Mouse (Mus musculus) forebrain, embryonic 13.5 days (tissue): ENCODE measurements at regions not wholly inside any gene's neighbourhood (a gene's known extent, or its start where the extent isn't known, plus 50 kb on each side); places are given as distances from the start of the nearest gene placed in this dataset.
A peak's percentile ranks its signal among the peaks of the same experiment; 100 is the strongest.

Experiments used
- ATAC-seq: fragments of 200-750 bp; cut with Nextera tagmentation; 2 replicates; pipeline ENCODE4 v1.8.0; 2017
- H3K27ac ChIP-seq: fragments of 300-500 bp; sonication (generic); 2 replicates; pipeline ENCODE4 v1.5.1; 2015; ENCODE audit warnings: inconsistent platforms, mild to moderate bottlenecking, moderate library complexity
- H3K27me3 ChIP-seq: fragments of 300-500 bp; sonication (generic); 2 replicates; pipeline ENCODE4 v1.6.1; 2015; ENCODE audit warnings: mild to moderate bottlenecking, inconsistent platforms
- H3K36me3 ChIP-seq: fragments of 300-500 bp; sonication (generic); 2 replicates; pipeline ENCODE4 v1.6.1; 2015; ENCODE audit warnings: mild to moderate bottlenecking, inconsistent platforms; ENCODE audit not compliant: poor library complexity, severe bottlenecking
- H3K4me1 ChIP-seq: fragments of 300-500 bp; sonication (generic); 2 replicates; pipeline ENCODE4 v1.6.1; 2015; ENCODE audit warnings: inconsistent platforms
- H3K4me2 ChIP-seq: fragments of 300-500 bp; sonication (generic); 2 replicates; pipeline ENCODE4 v1.6.1; 2015; ENCODE audit warnings: inconsistent platforms, mild to moderate bottlenecking, moderate library complexity
- H3K4me3 ChIP-seq: fragments of 300-500 bp; sonication (generic); 2 replicates; pipeline ENCODE4 v1.5.1; 2015; ENCODE audit warnings: mild to moderate bottlenecking, inconsistent platforms
- H3K9ac ChIP-seq: fragments of 300-500 bp; sonication (generic); 2 replicates; pipeline ENCODE4 v1.6.1; 2015; ENCODE audit warnings: mild to moderate bottlenecking, inconsistent platforms
- H3K9me3 ChIP-seq: fragments of 300-500 bp; sonication (generic); replicated peaks from 2 replicates; pipeline ENCODE4 v1.6.1; 2016; ENCODE audit warnings: inconsistent platforms
- WGBS: fragments of 180-500 bp; shearing (Covaris S2); methylation state at CpG from one replicate; pipeline ENCODE4 v1.1.7; 2015; 5-methylcytosine and 5-hydroxymethylcytosine counted together

GRCm38 (mm10) chr7:64056498-64056897 is 97.1 kb upstream of the Trpm1 start:
- Histone ChIP-seq H3K4me2 (no peak overlapping the region), H3K4me3 (no peak overlapping the region), H3K9me3 (no peaks in the 10 kb centered on the region), H3K36me3 (no peaks in the 10 kb centered on the region), H3K27me3 (no peaks in the 10 kb centered on the region), H3K9ac (no peak overlapping the region), H3K4me1 (no peaks in the 10 kb centered on the region), H3K27ac (no peak overlapping the region)
- 78% methylated on average over 3 of the region's 3 CpGs for WGBS
- ATAC-seq = no peak

GRCm38 (mm10) chr7:64054996-64055395 is 98.6 kb upstream of the Trpm1 start:
- Histone ChIP-seq H3K4me1 (0 out of 2 replicates have a peak, but pooled peaks cover 3% of the 10 kb centered on the region), H3K27ac (no peak overlapping the region), H3K9me3 (no peaks in the 10 kb centered on the region), H3K9ac (no peak overlapping the region), H3K36me3 (no peaks in the 10 kb centered on the region), H3K4me3 (no peak overlapping the region), H3K27me3 (no peaks in the 10 kb centered on the region), H3K4me2 (no peak overlapping the region)
- 87% methylated on average over 4 of the region's 4 CpGs for WGBS
- no peak for ATAC-seq

GRCm38 (mm10) chr7:64053766-64054165 is 99.9 kb upstream of the Trpm1 start:
- no peak overlapping the region for H3K4me2 ChIP-seq
- no peaks in the 10 kb centered on the region for H3K27me3 ChIP-seq
- H3K36me3 ChIP-seq = no peaks in the 10 kb centered on the region
- ATAC-seq = no peak
- H3K4me1 ChIP-seq = peaks cover 14% of the 10 kb centered on the region
- no peak overlapping the region for H3K27ac ChIP-seq
- H3K4me3 ChIP-seq = no peak overlapping the region
- WGBS = 58% methylated on average over 12 of the region's 12 CpGs
- no peaks in the 10 kb centered on the region for H3K9me3 ChIP-seq
- H3K9ac ChIP-seq = no peak overlapping the region

- peaks cover 25% of the 10 kb centered on the region for H3K4me1 ChIP-seq
- peak; percentile 52; the same call in 1 of the 2 replicates for ATAC-seq
- WGBS = 53% methylated on average over 9 of the region's 9 CpGs
- H3K36me3 ChIP-seq = no peaks in the 10 kb centered on the region
- H3K27me3 ChIP-seq = no peaks in the 10 kb centered on the region
- H3K4me3 ChIP-seq = no peak overlapping the region
- H3K9ac ChIP-seq = no peak overlapping the region
- H3K4me2 ChIP-seq = no peak overlapping the region
- H3K27ac ChIP-seq = no peak overlapping the region
- H3K9me3 ChIP-seq = no peaks in the 10 kb centered on the region
Measured at GRCm38 (mm10) chr7:64052400-64052799, 101.2 kb upstream of the Trpm1 start.

- 91% methylated on average over 3 of the region's 3 CpGs for WGBS
- H3K9me3 ChIP-seq = no peaks in the 10 kb centered on the region
- H3K9ac ChIP-seq = no peak overlapping the region
- no peaks in the 10 kb centered on the region for H3K27me3 ChIP-seq
- no peaks in the 10 kb centered on the region for H3K36me3 ChIP-seq
- no peak overlapping the region for H3K4me3 ChIP-seq
- H3K4me1 ChIP-seq = peaks cover 25% of the 10 kb centered on the region
- H3K4me2 ChIP-seq = no peak overlapping the region
- no peak for ATAC-seq
- no peak overlapping the region for H3K27ac ChIP-seq
Measured at GRCm38 (mm10) chr7:64050826-64051401, 102.7 kb upstream of the Trpm1 start.

- Histone ChIP-seq H3K4me2 (no peak overlapping the region), H3K9me3 (no peaks in the 10 kb centered on the region), H3K9ac (no peak overlapping the region), H3K4me3 (no peak overlapping the region), H3K27me3 (no peaks in the 10 kb centered on the region), H3K36me3 (no peaks in the 10 kb centered on the region), H3K27ac (no peak overlapping the region), H3K4me1 (peaks cover 25% of the 10 kb centered on the region)
- 73% methylated on average over 5 of the region's 5 CpGs for WGBS
- no peak for ATAC-seq
Measured at GRCm38 (mm10) chr7:64050246-64050645, 103.4 kb upstream of the Trpm1 start.

- H3K27ac ChIP-seq = no peak overlapping the region
- no peak overlapping the region for H3K9ac ChIP-seq
- no peaks in the 10 kb centered on the region for H3K9me3 ChIP-seq
- H3K27me3 ChIP-seq = no peaks in the 10 kb centered on the region
- no peak overlapping the region for H3K4me3 ChIP-seq
- ATAC-seq = no peak
- H3K4me1 ChIP-seq = peaks cover 25% of the 10 kb centered on the region
- no peaks in the 10 kb centered on the region for H3K36me3 ChIP-seq
- peak overlapping the region; percentile 74 for H3K4me2 ChIP-seq
- WGBS = 77% methylated on average over 11 of the region's 11 CpGs
Measured at GRCm38 (mm10) chr7:64049183-64049965, 104.3 kb upstream of the Trpm1 start.

GRCm38 (mm10) chr7:64048452-64049182 is 105.0 kb upstream of the Trpm1 start:
- Histone ChIP-seq H3K4me3 (peak overlapping the region; percentile 43), H3K27ac (no peak overlapping the region), H3K9ac (peak overlapping the region; percentile 68), H3K36me3 (no peaks in the 10 kb centered on the region), H3K4me1 (peaks cover 25% of the 10 kb centered on the region), H3K27me3 (no peaks in the 10 kb centered on the region), H3K9me3 (no peaks in the 10 kb centered on the region), H3K4me2 (peak overlapping the region; percentile 74)
- peak; percentile 87 for ATAC-seq
- WGBS = 6% methylated on average over 21 of the region's 21 CpGs

GRCm38 (mm10) chr7:64047831-64048230 is 105.8 kb upstream of the Trpm1 start:
- ATAC-seq = no peak
- Histone ChIP-seq H3K4me1 (peaks cover 25% of the 10 kb centered on the region), H3K27ac (no peak overlapping the region), H3K4me2 (peak overlapping the region; percentile 74; the same call in 1 of the 2 replicates), H3K27me3 (no peaks in the 10 kb centered on the region), H3K36me3 (no peaks in the 10 kb centered on the region), H3K4me3 (no peak overlapping the region), H3K9me3 (no peaks in the 10 kb centered on the region), H3K9ac (no peak overlapping the region)
- 90% methylated on average over 4 of the region's 4 CpGs for WGBS

GRCm38 (mm10) chr7:64045292-64045691 is 106.6 kb upstream of the Klf13 start:
- H3K27me3 ChIP-seq = no peaks in the 10 kb centered on the region
- no peak overlapping the region for H3K4me2 ChIP-seq
- no peak overlapping the region for H3K9ac ChIP-seq
- no peaks in the 10 kb centered on the region for H3K36me3 ChIP-seq
- ATAC-seq = no peak
- no peak overlapping the region for H3K4me3 ChIP-seq
- no peak overlapping the region for H3K27ac ChIP-seq
- 80% methylated on average over 3 of the region's 3 CpGs for WGBS
- peaks cover 24% of the 10 kb centered on the region for H3K4me1 ChIP-seq
- H3K9me3 ChIP-seq = peaks cover 7% of the 10 kb centered on the region; the same call in 1 of the 2 replicates

GRCm38 (mm10) chr7:64042978-64043377 is 104.3 kb upstream of the Klf13 start:
- Histone ChIP-seq H3K4me2 (no peak overlapping the region), H3K4me3 (no peak overlapping the region), H3K27ac (no peak overlapping the region), H3K36me3 (no peaks in the 10 kb centered on the region), H3K9ac (no peak overlapping the region), H3K9me3 (peaks cover 7% of the 10 kb centered on the region; the same call in 1 of the 2 replicates), H3K4me1 (peaks cover 2% of the 10 kb centered on the region), H3K27me3 (no peaks in the 10 kb centered on the region)
- WGBS = 94% methylated on average over 2 of the region's 2 CpGs
- no peak for ATAC-seq

- H3K4me1 ChIP-seq = no peaks in the 10 kb centered on the region
- 96% methylated on average over 7 of the region's 7 CpGs for WGBS
Measured at GRCm38 (mm10) chr7:64041303-64041702, 102.6 kb upstream of the Klf13 start.

More at GRCm38 (mm10) chr7:64041303-64041702, 102.6 kb upstream of the Klf13 start:
- H3K27ac ChIP-seq = no peak overlapping the region
- ATAC-seq = no peak
- no peak overlapping the region for H3K4me3 ChIP-seq
- no peaks in the 10 kb centered on the region for H3K27me3 ChIP-seq
- peaks cover 7% of the 10 kb centered on the region; the same call in 1 of the 2 replicates for H3K9me3 ChIP-seq
- no peak overlapping the region for H3K9ac ChIP-seq
- no peak overlapping the region for H3K4me2 ChIP-seq
- no peaks in the 10 kb centered on the region for H3K36me3 ChIP-seq
